Comparison of ENCODE assay signal across 23 mouse cellular contexts in genomic region chr4:138370996-138371516, GRCm38 (mm10). TPM values are rescaled to one million over a fixed set of nuclear protein-coding genes. Genes with fewer than 3 reads are reported as not detected.
"Had no signal": no experiment of that assay in that cellular context is flagged by ENCODE, and none has a peak within 500 bp of the region (broad histone marks: within the 10 kb centered on the region; RNA-seq: fewer than 3 reads in every experiment).

No protein-coding gene starts in this region.

- H3K4me2 ChIP-seq: lung, embryonic 14.5 days; midbrain, embryonic 12.5 days; neural tube, embryonic 13.5 days; neural tube, embryonic 15.5 days had no signal

- H3K9ac ChIP-seq: lung, embryonic 14.5 days; neural tube, embryonic 13.5 days; neural tube, embryonic 15.5 days had no signal

- H3K36me3 ChIP-seq: midbrain, embryonic 10.5 days; midbrain, embryonic 12.5 days; neural tube, embryonic 13.5 days; neural tube, embryonic 15.5 days had no signal

- H3K4me3 ChIP-seq: midbrain, embryonic 10.5 days; midbrain, embryonic 12.5 days; myocyte; neural tube, embryonic 13.5 days; neural tube, embryonic 15.5 days had no signal

- H3K27ac ChIP-seq: midbrain, embryonic 10.5 days; midbrain, embryonic 12.5 days; neural tube, embryonic 13.5 days; neural tube, embryonic 15.5 days had no signal

- DNase-seq: lung, embryonic 14.5 days; lung, postnatal 10 days; lung, postnatal 4 days; midbrain, embryonic 14.5 days; retina, postnatal 1 day; right cerebral cortex, adult 18-20 months; right cerebral cortex, postnatal 25 days; right cerebral cortex, postnatal 4 days; spleen, adult 18-20 months; thymus, adult 18-20 months; thymus, postnatal 14 days; thymus, postnatal 36 days had no signal

- ATAC-seq: midbrain, embryonic 16.5 days had no signal

- H3K9me3 ChIP-seq: midbrain, embryonic 10.5 days; midbrain, embryonic 12.5 days; neural tube, embryonic 13.5 days; neural tube, embryonic 15.5 days had no signal

RNA-seq across cellular contexts. Expression of gene Cda, which starts 3.3 kb away (rescaled TPM):
- total RNA-seq: megakaryocyte, adult 5-6 weeks had no signal

RNA-seq across cellular contexts. Expression of gene Fam43b, which starts 25.3 kb away (rescaled TPM):
- total RNA-seq: megakaryocyte, adult 5-6 weeks; megakaryocyte-erythroid progenitor cell, adult 5-6 weeks had no signal
- polyA plus RNA-seq: lung, embryonic 14.5 days; midbrain, embryonic 10.5 days; myocyte; neural tube, embryonic 11.5 days; small intestine, adult 2 months; stomach, embryonic 16.5 days had no signal
